Mouse (Mus musculus) limb, embryonic 13.5 days (tissue): ENCODE data around the gene Olfr298. TPM values are rescaled to one million over a fixed set of nuclear protein-coding genes. Genes with fewer than 3 reads are reported as not detected.

ENCODE experiments used
- ATAC-seq: fragments of 200-750 bp; cut with Nextera tagmentation; 2 replicates; pipeline ENCODE4 v1.8.0; 2017; ENCODE audit warnings: low read depth, moderate number of reproducible peaks, moderate TSS enrichment; ENCODE audit not compliant: low FRiP score
- H3K27ac ChIP-seq: fragments of 300-500 bp; sonication (generic); 2 replicates; pipeline ENCODE4 v1.5.1; 2015; ENCODE audit warnings: inconsistent platforms, mild to moderate bottlenecking, moderate library complexity
- H3K27me3 ChIP-seq: fragments of 300-500 bp; sonication (generic); 2 replicates; pipeline ENCODE4 v1.6.1; 2015; ENCODE audit warnings: mild to moderate bottlenecking, inconsistent platforms
- H3K36me3 ChIP-seq: fragments of 300-500 bp; sonication (generic); 2 replicates; pipeline ENCODE4 v1.6.1; 2015; ENCODE audit warnings: inconsistent platforms, mild to moderate bottlenecking, moderate library complexity
- H3K4me1 ChIP-seq: fragments of 300-500 bp; sonication (generic); 2 replicates; pipeline ENCODE4 v1.6.1; 2015; ENCODE audit warnings: inconsistent platforms
- H3K4me2 ChIP-seq: fragments of 300-500 bp; sonication (generic); replicated peaks from 2 replicates; pipeline ENCODE4 v1.6.1; 2015; ENCODE audit warnings: inconsistent platforms, mild to moderate bottlenecking, moderate library complexity
- H3K4me3 ChIP-seq: fragments of 300-500 bp; sonication (generic); 2 replicates; pipeline ENCODE4 v1.5.1; 2015; ENCODE audit warnings: moderate library complexity, mild to moderate bottlenecking, inconsistent platforms
- H3K9ac ChIP-seq: fragments of 300-500 bp; sonication (generic); 2 replicates; pipeline ENCODE4 v1.6.1; 2015; ENCODE audit warnings: mild to moderate bottlenecking, inconsistent platforms
- H3K9me3 ChIP-seq: fragments of 300-500 bp; sonication (generic); 2 replicates; pipeline ENCODE4 v1.6.1; 2016; ENCODE audit warnings: inconsistent platforms
- WGBS: fragments of 180-500 bp; shearing (Covaris S2); methylation state at CpG from one replicate; pipeline ENCODE4 v1.1.7; 2015; 5-methylcytosine and 5-hydroxymethylcytosine counted together
- polyA plus RNA-seq: library from polyadenylated mRNA; unstranded; fragments of >200 nt; fragmentation: Nextera tagmentation; extraction: Ambion mirVana; gene quantifications from 2 replicates; pipeline ENCODE4 v1.2.1, GENCODE M21; 2015

Gene Olfr298
- polyA plus RNA-seq: not detected in 2 replicates

GRCm38 (mm10) chr7:86492384-86492783, at the start of gene Olfr298:
Olfr298 (minus strand) TSS chr7:86492484.
- no peaks in the 10 kb centered on the region for H3K4me1 ChIP-seq
- no peak within 1 kb of the TSS for H3K9ac ChIP-seq
- H3K9me3 ChIP-seq: no peaks in the 10 kb centered on the region
- WGBS: 77% methylated on average over 1 of the region's 1 CpGs
- H3K27me3 ChIP-seq: no peaks in the 10 kb centered on the region
- H3K36me3 ChIP-seq: no peaks in the 10 kb centered on the region
- H3K27ac ChIP-seq: no peak within 1 kb of the TSS
- no peak for ATAC-seq
- H3K4me2 ChIP-seq: no peak within 1 kb of the TSS
- no peak within 1 kb of the TSS for H3K4me3 ChIP-seq

- no peak within 1 kb of the TSS for H3K4me2 ChIP-seq
- H3K9ac ChIP-seq: no peak within 1 kb of the TSS
- no peaks in the 10 kb centered on the region for H3K9me3 ChIP-seq
- H3K27ac ChIP-seq: no peak within 1 kb of the TSS
- H3K36me3 ChIP-seq: no peaks in the 10 kb centered on the region
- no peak within 1 kb of the TSS for H3K4me3 ChIP-seq
- ATAC-seq: no peak
- H3K27me3 ChIP-seq: no peaks in the 10 kb centered on the region
- H3K4me1 ChIP-seq: no peaks in the 10 kb centered on the region
Observed at GRCm38 (mm10) chr7:86519668-86520067, 27.4 kb upstream of the Olfr298 start, which contains the start of gene Olfr297. Olfr297 (plus strand) TSS chr7:86519968.

- no peaks in the 10 kb centered on the region for H3K9me3 ChIP-seq
- no peak within 1 kb of the TSS for H3K4me3 ChIP-seq
- H3K36me3 ChIP-seq: no peaks in the 10 kb centered on the region
- H3K4me2 ChIP-seq: no peak within 1 kb of the TSS
- no peaks in the 10 kb centered on the region for H3K4me1 ChIP-seq
- no peak within 1 kb of the TSS for H3K27ac ChIP-seq
- no peaks in the 10 kb centered on the region for H3K27me3 ChIP-seq
- H3K9ac ChIP-seq: no peak within 1 kb of the TSS
- WGBS: 86% methylated on average over 1 of the region's 1 CpGs
- ATAC-seq: no peak
Observed at GRCm38 (mm10) chr7:86459621-86460020, 32.7 kb downstream of the Olfr298 start, which contains the start of gene Olfr299. Olfr299 (plus strand) TSS chr7:86459921.

Other genes with a start within 250 kb of the Olfr298 start
- gene Vmn2r76, start 246.2 kb downstream of the Olfr298 start, polyA plus RNA-seq: not detected in 2 replicates
- not detected in 2 replicates for gene Olfr310, start 215.3 kb downstream of the Olfr298 start, polyA plus RNA-seq
- not detected in 2 replicates for gene Olfr309, start 178.8 kb downstream of the Olfr298 start, polyA plus RNA-seq
- gene Olfr308, start 166.9 kb downstream of the Olfr298 start, polyA plus RNA-seq: not detected in 2 replicates
- not detected in 2 replicates for gene Olfr307, start 154.9 kb downstream of the Olfr298 start, polyA plus RNA-seq
- not detected in 2 replicates for gene Olfr305, start 125.6 kb downstream of the Olfr298 start, polyA plus RNA-seq
- not detected in 2 replicates for gene Olfr304, start 105.8 kb downstream of the Olfr298 start, polyA plus RNA-seq
- gene Olfr303, start 94.7 kb downstream of the Olfr298 start, polyA plus RNA-seq: not detected in 2 replicates
- not detected in 2 replicates for gene Olfr301, start 88.6 kb downstream of the Olfr298 start, polyA plus RNA-seq
- gene Olfr299, start 32.6 kb downstream of the Olfr298 start, polyA plus RNA-seq: not detected in 2 replicates
- not detected in 2 replicates for gene Olfr297, start 27.5 kb upstream of the Olfr298 start, polyA plus RNA-seq
- gene Olfr295, start 91.4 kb upstream of the Olfr298 start, polyA plus RNA-seq: not detected in 2 replicates
- gene Olfr294, start 124.2 kb upstream of the Olfr298 start, polyA plus RNA-seq: not detected in 2 replicates
- not detected in 2 replicates for gene Olfr293, start 156.6 kb upstream of the Olfr298 start, polyA plus RNA-seq
- not detected in 2 replicates for gene Olfr292, start 195.8 kb upstream of the Olfr298 start, polyA plus RNA-seq